Mouse (Mus musculus): ENCODE data around the gene Ddx17.

DNA sequence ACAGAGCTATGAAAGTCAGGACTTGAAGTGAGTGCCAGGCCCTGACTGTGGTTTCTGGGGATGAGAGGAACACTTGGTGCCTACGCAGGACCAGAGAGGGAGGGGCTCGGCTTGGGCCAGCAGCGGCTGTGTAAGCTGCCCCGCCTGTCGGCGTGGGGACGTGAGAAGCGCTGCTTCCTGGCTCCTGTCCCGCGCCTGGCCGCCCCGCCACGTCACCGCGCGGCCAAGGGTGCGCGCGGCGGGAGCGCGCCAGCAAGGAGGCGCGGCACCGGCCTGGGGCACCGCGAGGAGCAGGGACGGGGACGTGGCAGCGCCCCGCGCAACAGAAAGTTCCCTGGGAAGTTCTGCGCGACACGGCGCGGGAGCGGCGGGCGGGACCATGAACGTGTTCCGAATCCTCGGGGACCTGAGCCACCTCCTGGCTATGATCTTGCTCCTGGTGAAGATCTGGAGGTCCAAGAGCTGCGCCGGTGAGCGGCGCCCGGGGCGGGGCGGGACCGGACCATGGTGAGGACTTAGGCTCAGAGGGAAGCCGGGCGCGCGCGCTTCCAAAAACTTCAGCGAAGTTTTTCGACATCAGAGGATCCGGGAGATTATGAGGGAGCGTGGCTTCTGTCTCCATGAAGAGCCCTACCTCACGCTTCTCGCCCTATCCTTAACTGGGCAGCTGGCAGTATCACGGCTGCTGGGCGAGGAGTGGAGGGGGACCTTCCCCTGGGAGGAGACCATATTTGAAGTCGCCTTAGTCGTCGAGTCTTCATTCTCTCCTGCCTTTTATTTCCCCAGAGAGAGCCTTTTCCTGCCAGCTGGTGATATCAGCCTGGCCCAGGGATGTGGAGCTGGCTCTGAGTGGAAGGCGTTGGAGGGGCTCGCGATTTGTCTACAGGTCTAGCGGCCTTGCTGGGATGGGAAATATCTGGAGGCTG, 30.1 kb downstream of the Ddx17 start, which contains the start of gene Kdelr3:
- no peak for TF ChIP-seq CTCF (IDR thresholded peaks at IDR 0.05; ENCODE audit: borderline replicate concordance, insufficient read depth, low read depth, low read length)
- TF ChIP-seq POLR2A (IDR thresholded peaks at IDR 0.05; ENCODE audit: borderline replicate concordance, insufficient read depth, low read length): no peak
